Mouse (Mus musculus) thymus, postnatal 14 days (tissue): Measurements from ENCODE around the gene Pygo2.
"Not testable (repeated sequence)": the region's sequence is repeated elsewhere in the genome, so short reads cannot be mapped to it uniquely, and the experiment has no call there.

ENCODE experiments used
- DNase-seq: peaks from one replicate; pipeline ENCODE4 v3.0.0; 2021

The Pygo2 gene

GRCm38 (mm10) chr3:89421002-89421774 lies 8.8 kb upstream of the Pygo2 start:
- DNase-seq, result no peak

GRCm38 (mm10) chr3:89421810-89422473 lies 8.1 kb upstream of the Pygo2 start:
- no peak for DNase-seq

GRCm38 (mm10) chr3:89422556-89423205 lies 7.3 kb upstream of the Pygo2 start:
- DNase-seq, result no peak

- no peak for DNase-seq
These were observed 5.4 kb upstream of the Pygo2 start for GRCm38 (mm10) chr3:89424416-89425140.

GRCm38 (mm10) chr3:89425141-89425525 lies 4.9 kb upstream of the Pygo2 start:
- no peak for DNase-seq

GRCm38 (mm10) chr3:89425876-89426275 lies 4.1 kb upstream of the Pygo2 start:
- DNase-seq, result no peak

GRCm38 (mm10) chr3:89429021-89429420 lies 993 bp upstream of the Pygo2 start:
- DNase-seq, result not testable (repeated sequence)

- DNase-seq, result no peak
These were observed 2.6 kb downstream of the Pygo2 start for GRCm38 (mm10) chr3:89432606-89433005.

- no peak for DNase-seq
These were observed 4.5 kb downstream of the Pygo2 start for GRCm38 (mm10) chr3:89434532-89434931.

- no peak for DNase-seq
These were observed 5.0 kb downstream of the Pygo2 start for GRCm38 (mm10) chr3:89435041-89435440.

GRCm38 (mm10) chr3:89436176-89437113 lies 6.4 kb downstream of the Pygo2 start, which contains the start of gene Pbxip1:
TSS of gene Pbxip1 (plus strand) at chr3:89436706.
- DNase-seq, result peak; percentile 70

- peak; percentile 40 for DNase-seq
These were observed 7.3 kb downstream of the Pygo2 start for GRCm38 (mm10) chr3:89437269-89437668.

- no peak for DNase-seq
These were observed 10.7 kb downstream of the Pygo2 start for GRCm38 (mm10) chr3:89440691-89441090.

- DNase-seq, result peak; percentile 25
These were observed 18.9 kb downstream of the Pygo2 start for GRCm38 (mm10) chr3:89448720-89449537.

GRCm38 (mm10) chr3:89449541-89449940 lies 19.5 kb downstream of the Pygo2 start:
- peak; percentile 84 for DNase-seq

GRCm38 (mm10) chr3:89451916-89452315 lies 21.9 kb downstream of the Pygo2 start:
- peak; percentile 78 for DNase-seq

GRCm38 (mm10) chr3:89454401-89455177 lies 24.6 kb downstream of the Pygo2 start, which contains the start of gene Pmvk:
TSS of gene Pmvk (plus strand) at chr3:89454541.
- no peak for DNase-seq

- no peak for DNase-seq
These were observed 25.8 kb downstream of the Pygo2 start for GRCm38 (mm10) chr3:89455786-89456285.

GRCm38 (mm10) chr3:89456726-89457665 lies 27.0 kb downstream of the Pygo2 start:
- DNase-seq, result peak; percentile 90
